Mouse (Mus musculus) heart, postnatal 0 days (tissue): ENCODE measurements around the gene Msh3.

Source experiments
- CTCF ChIP-seq: IDR thresholded peaks from 2 replicates; pipeline ENCODE4 v1.5.1; 2016; ENCODE audit warnings: antibody characterized with exemption, control low read depth, low read depth
- EP300 ChIP-seq: IDR thresholded peaks from 2 replicates; pipeline ENCODE4 v1.6.1; 2016; ENCODE audit warnings: antibody characterized with exemption, low read depth

- TF ChIP-seq EP300 (no peak), CTCF (no peak)
These were observed 77.8 kb downstream of the Msh3 start for GRCm38 (mm10) chr13:92277027-92277426.
